Mouse (Mus musculus) CH12.LX (cell line): ENCODE measurements around the gene Dgkd. TPM values are rescaled to one million over a fixed set of nuclear protein-coding genes. Genes with fewer than 3 reads are reported as not detected.

Source experiments
- DNase-seq: peaks from one replicate; pipeline ENCODE4 v3.0.0-alpha.2; 2013; ENCODE audit errors: extremely low read depth
- H3K27ac ChIP-seq: 2 replicates; pipeline ENCODE4 v1.5.1; 2012; ENCODE audit warnings: low read depth, mild to moderate bottlenecking, control low read depth, moderate library complexity; ENCODE audit not compliant: insufficient read depth
- H3K27me3 ChIP-seq: replicated peaks from 2 replicates; pipeline ENCODE3; 2012; ENCODE audit warnings: inconsistent platforms
- H3K36me3 ChIP-seq, 2 experiments: replicated peaks in 1 of 2; 2 replicates each; pipeline versions ENCODE3 to v1.6.1; 2012; ENCODE audit warnings: inconsistent platforms in 1 of 2, low read length in 1 of 2, mild to moderate bottlenecking in 1 of 2, mixed read lengths in 1 of 2, moderate library complexity in 1 of 2; ENCODE audit not compliant: control insufficient read depth in 1 of 2, insufficient read depth in 1 of 2
- H3K4me1 ChIP-seq, 2 experiments: 2 replicates each; pipeline ENCODE4 v1.6.1; 2012; ENCODE audit warnings: inconsistent platforms in 1 of 2, moderate library complexity in 1 of 2; ENCODE audit not compliant: insufficient read depth in 2 of 2, control insufficient read depth in 1 of 2
- H3K4me2 ChIP-seq: 2 replicates; pipeline ENCODE4 v1.6.1; 2012; ENCODE audit warnings: low read depth, mild to moderate bottlenecking, control low read depth; ENCODE audit not compliant: poor library complexity, insufficient read depth, severe bottlenecking
- H3K4me3 ChIP-seq, 3 experiments: fragments of 150-350 bp in 1 of 3; sonication (generic) in 1 of 3; replicated peaks in 1 of 3; 2 replicates each; pipeline versions ENCODE3 to v1.5.1; 2011 to 2012; ENCODE audit warnings: low read depth in 2 of 3, low read length in 2 of 3, mild to moderate bottlenecking in 2 of 3, moderate library complexity in 2 of 3, control low read depth in 1 of 3, improper control_type of control experiment in 1 of 3, inconsistent platforms in 1 of 3, mixed read lengths in 1 of 3; ENCODE audit not compliant: poor library complexity in 1 of 3
- H3K79me2 ChIP-seq: replicated peaks from 2 replicates; pipeline ENCODE4 v1.6.1; 2012; ENCODE audit warnings: mild to moderate bottlenecking, moderate library complexity; ENCODE audit not compliant: control insufficient read depth, poor library complexity, insufficient read depth, severe bottlenecking; ENCODE audit errors: extremely low read depth
- H3K9ac ChIP-seq: 2 replicates; pipeline ENCODE4 v1.6.1; 2012; ENCODE audit warnings: low read depth, mild to moderate bottlenecking, control low read depth, moderate library complexity; ENCODE audit not compliant: insufficient read depth
- H3K9me3 ChIP-seq: replicated peaks from 2 replicates; pipeline ENCODE3; 2012; ENCODE audit warnings: low read length, inconsistent platforms, mixed read lengths
- BHLHE40 ChIP-seq: IDR thresholded peaks from 2 replicates; pipeline ENCODE4 v1.6.1; 2011; ENCODE audit warnings: mild to moderate bottlenecking, low read depth, low read length, improper control_type of control experiment
- CHD1 ChIP-seq: IDR thresholded peaks from 2 replicates; pipeline ENCODE4 v1.6.1; 2012; ENCODE audit warnings: low read depth, low read length, improper control_type of control experiment, inconsistent platforms
- CHD2 ChIP-seq: IDR thresholded peaks from 2 replicates; pipeline ENCODE4 v1.6.1; 2011; ENCODE audit warnings: low read length, improper control_type of control experiment
- CTCF ChIP-seq, 2 experiments: IDR thresholded peaks in 1 of 2; conservative IDR thresholded peaks in 1 of 2; 2 replicates each; pipeline ENCODE4 v1.5.1; 2011 to 2012; ENCODE audit warnings: low read depth in 2 of 2, low read length in 2 of 2, improper control_type of control experiment in 1 of 2, inconsistent platforms in 1 of 2, mild to moderate bottlenecking in 1 of 2, moderate library complexity in 1 of 2
- E2F4 ChIP-seq: IDR thresholded peaks from 2 replicates; pipeline ENCODE4 v1.6.1; 2011; ENCODE audit warnings: low read depth, low read length, improper control_type of control experiment; ENCODE audit not compliant: insufficient replicate concordance
- EP300 ChIP-seq: IDR thresholded peaks from 2 replicates; pipeline ENCODE4 v1.6.1; 2011; ENCODE audit warnings: low read length, improper control_type of control experiment
- ETS1 ChIP-seq: conservative IDR thresholded peaks from 2 replicates; pipeline ENCODE4 v1.6.1; 2012; ENCODE audit warnings: low read depth, mild to moderate bottlenecking, inconsistent platforms, low read length, improper control_type of control experiment, moderate library complexity
- HCFC1 ChIP-seq: IDR thresholded peaks from 2 replicates; pipeline ENCODE4 v1.6.1; 2012; ENCODE audit warnings: low read depth, mild to moderate bottlenecking, inconsistent platforms, low read length, improper control_type of control experiment
- JUN ChIP-seq: IDR thresholded peaks from 2 replicates; pipeline ENCODE4 v1.6.1; 2011; ENCODE audit warnings: low read depth, mild to moderate bottlenecking, low read length, improper control_type of control experiment, moderate library complexity; ENCODE audit not compliant: insufficient read depth
- JUND ChIP-seq: conservative IDR thresholded peaks from 2 replicates; pipeline ENCODE4 v1.6.1; 2011; ENCODE audit warnings: low read depth, low read length, improper control_type of control experiment
- MAX ChIP-seq: IDR thresholded peaks from 2 replicates; pipeline ENCODE4 v1.6.1; 2011; ENCODE audit warnings: low read length, improper control_type of control experiment
- MEF2A ChIP-seq: IDR thresholded peaks from 2 replicates; pipeline ENCODE4 v1.6.1; 2014; ENCODE audit warnings: low read depth, mild to moderate bottlenecking, inconsistent platforms, low read length, improper control_type of control experiment, borderline replicate concordance
- MXI1 ChIP-seq: IDR thresholded peaks from 2 replicates; pipeline ENCODE4 v1.6.1; 2011; ENCODE audit warnings: mild to moderate bottlenecking, low read depth, low read length, improper control_type of control experiment
- MYC ChIP-seq: IDR thresholded peaks from 2 replicates; pipeline ENCODE4 v1.6.1; 2011; ENCODE audit warnings: low read depth, mild to moderate bottlenecking, improper control_type of control experiment, low read length
- NELFE ChIP-seq: IDR thresholded peaks from 2 replicates; pipeline ENCODE4 v1.6.1; 2011; ENCODE audit warnings: low read depth, low read length, improper control_type of control experiment
- NRF1 ChIP-seq: IDR thresholded peaks from 2 replicates; pipeline ENCODE4 v1.6.1; 2014; ENCODE audit warnings: low read depth, mild to moderate bottlenecking, inconsistent platforms, low read length, improper control_type of control experiment, moderate library complexity
- PAX5 ChIP-seq: IDR thresholded peaks from 2 replicates; pipeline ENCODE4 v1.6.1; 2012; ENCODE audit warnings: low read length, inconsistent platforms, mixed read lengths
- POLR2A ChIP-seq: IDR thresholded peaks from 2 replicates; pipeline ENCODE4 v1.6.1; 2011; ENCODE audit warnings: low read depth, mild to moderate bottlenecking, improper control_type of control experiment, low read length
- SIN3A ChIP-seq: IDR thresholded peaks from 2 replicates; pipeline ENCODE4 v1.6.1; 2012; ENCODE audit warnings: low read length, improper control_type of control experiment, inconsistent platforms
- SMC3 ChIP-seq: IDR thresholded peaks from 2 replicates; pipeline ENCODE4 v1.6.1; 2011; ENCODE audit warnings: low read depth, low read length, improper control_type of control experiment
- TCF12 ChIP-seq: IDR thresholded peaks from 2 replicates; pipeline ENCODE4 v1.6.1; 2014; ENCODE audit warnings: low read depth, mild to moderate bottlenecking, inconsistent platforms, low read length, improper control_type of control experiment
- UBTF ChIP-seq: IDR thresholded peaks from 2 replicates; pipeline ENCODE4 v1.6.1; 2012; ENCODE audit warnings: low read depth, mild to moderate bottlenecking, inconsistent platforms, low read length, improper control_type of control experiment, moderate library complexity
- USF1 ChIP-seq: IDR thresholded peaks from 2 replicates; pipeline ENCODE4 v1.6.1; 2014; ENCODE audit warnings: low read depth, mild to moderate bottlenecking, inconsistent platforms, low read length, improper control_type of control experiment
- ZC3H11A ChIP-seq: IDR thresholded peaks from 2 replicates; pipeline ENCODE4 v1.6.1; 2012; ENCODE audit warnings: low read depth, mild to moderate bottlenecking, inconsistent platforms, low read length, improper control_type of control experiment
- ZMIZ1 ChIP-seq: IDR thresholded peaks from 2 replicates; pipeline ENCODE4 v1.6.1; 2012; ENCODE audit warnings: low read depth, mild to moderate bottlenecking, inconsistent platforms, low read length, improper control_type of control experiment
- dilution Hi-C: fragments of 300-500 bp; cut with MboI; formaldehyde crosslinking; loops from 2 replicates; pipeline ENCODE4 v1.14.3; 2020; ENCODE audit warnings: low sequenced_read_pairs; ENCODE audit not compliant: extremely low pct_unique_long_range_greater_than_20kb, extremely low pct_ligation_motif_present
- in situ Hi-C: fragments of 300-500 bp; cut with MboI; formaldehyde crosslinking; loops from 3 replicates; pipeline ENCODE4 v1.14.3; 2019; ENCODE audit warnings: low sequenced_read_pairs, low pct_ligation_motif_present, low pct_unique_long_range_greater_than_20kb, mixed read lengths
- polyA plus RNA-seq: library from polyadenylated mRNA; unstranded; fragments of >175 nt; gene quantifications from 2 replicates; pipeline ENCODE4 v1.2.1, GENCODE M21; 2012; ENCODE audit warnings: low read depth; ENCODE audit not compliant: insufficient read length
- total RNA-seq, 2 experiments: library from RNA; depleted of rRNA; stranded (reverse); fragments of 300-350 nt in 1 of 2; fragments of >200 nt in 1 of 2; gene quantifications; 2 replicates each; pipeline ENCODE4 v1.2.3; 2012 to 2014

Gene Dgkd
- total and polyA plus RNA-seq, 3 experiments: 57.5 to 89.9 (median 73.8) TPM

- TF ChIP-seq PAX5: no peak
- no peak for TF ChIP-seq ZMIZ1
- no peak for TF ChIP-seq JUN
- TF ChIP-seq SIN3A: no peak
- TF ChIP-seq BHLHE40: no peak
- TF ChIP-seq CHD1: no peak
- TF ChIP-seq MEF2A: no peak
- TF ChIP-seq NRF1: no peak
- no peak for TF ChIP-seq CHD2
- TF ChIP-seq NELFE: no peak
- TF ChIP-seq POLR2A: no peak
- TF ChIP-seq UBTF: no peak
- no peak for TF ChIP-seq E2F4
- no peak for TF ChIP-seq HCFC1
- H3K9me3 ChIP-seq: no peaks in the 10 kb centered on the region
- H3K27ac ChIP-seq: no peak overlapping the region
- no peaks in the 10 kb centered on the region for H3K36me3 ChIP-seq
- no peak overlapping the region for H3K9ac ChIP-seq
- no peak overlapping the region for H3K4me2 ChIP-seq
- in situ Hi-C loops (no loop called here), dilution Hi-C loops (no loop called here)
- no peak for DNase-seq
- no peaks in the 10 kb centered on the region for H3K79me2 ChIP-seq
- H3K27me3 ChIP-seq: no peaks in the 10 kb centered on the region
- H3K4me1 ChIP-seq: peaks cover 9 to 35% of the 10 kb centered on the region in 2 experiments
- no peak overlapping the region for H3K4me3 ChIP-seq
These were observed 28.6 kb upstream of the Dgkd start for GRCm38 (mm10) chr1:87824420-87824995.

- H3K4me1 ChIP-seq: peaks cover 11 to 43% of the 10 kb centered on the region in 2 experiments
- H3K9me3 ChIP-seq: no peaks in the 10 kb centered on the region
- no peaks in the 10 kb centered on the region for H3K79me2 ChIP-seq
- H3K4me3 ChIP-seq: no peak overlapping the region
- H3K4me2 ChIP-seq: no peak overlapping the region
- no peak for TF ChIP-seq MYC
- no peak overlapping the region for H3K9ac ChIP-seq
- H3K27ac ChIP-seq: no peak overlapping the region
- no peak for DNase-seq
- in situ Hi-C loops: no loop called here
- dilution Hi-C loops: no loop called here
- no peaks in the 10 kb centered on the region for H3K27me3 ChIP-seq
- H3K36me3 ChIP-seq: no peaks in the 10 kb centered on the region
These were observed 27.8 kb upstream of the Dgkd start for GRCm38 (mm10) chr1:87825281-87825680.

GRCm38 (mm10) chr1:87825991-87826390, 27.1 kb upstream of the Dgkd start:
- no peaks in the 10 kb centered on the region for H3K79me2 ChIP-seq
- no peak for DNase-seq
- H3K36me3 ChIP-seq: no peaks in the 10 kb centered on the region
- in situ Hi-C loops (no loop called here), dilution Hi-C loops (no loop called here)
- H3K27me3 ChIP-seq: no peaks in the 10 kb centered on the region
- H3K27ac ChIP-seq: no peak overlapping the region
- no peak overlapping the region for H3K9ac ChIP-seq
- no peaks in the 10 kb centered on the region for H3K9me3 ChIP-seq
- H3K4me2 ChIP-seq: no peak overlapping the region
- no peak overlapping the region for H3K4me3 ChIP-seq
- no peak for TF ChIP-seq POLR2A
- TF ChIP-seq MYC: no peak
- TF ChIP-seq CTCF (conservative IDR thresholded peaks at IDR 0.05 in 1 of 2, IDR thresholded peaks at IDR 0.05 in 1 of 2; ENCODE audit: low read depth in 2 of 2, low read length in 2 of 2): no peak
- no peak for TF ChIP-seq USF1
- no peak for TF ChIP-seq CHD2
- no peak for TF ChIP-seq JUND
- no peak for TF ChIP-seq ZC3H11A
- TF ChIP-seq ETS1: no peak
- no peak for TF ChIP-seq TCF12
- no peak for TF ChIP-seq UBTF
- no peak for TF ChIP-seq MAX
- TF ChIP-seq PAX5: no peak
- TF ChIP-seq EP300: no peak
- no peak for TF ChIP-seq MXI1
- no peak for TF ChIP-seq ZMIZ1
- no peak for TF ChIP-seq E2F4
- no peak for TF ChIP-seq SMC3
- peaks cover 11 to 45% of the 10 kb centered on the region in 2 experiments for H3K4me1 ChIP-seq
